Mouse (Mus musculus): ENCODE measurements at regions not wholly inside any gene's neighbourhood (a gene's known extent, or its start where the extent isn't known, plus 50 kb on each side); places are given as distances from the start of the nearest gene placed in this dataset.

- no peak for TF ChIP-seq POLR2A (IDR thresholded peaks at IDR 0.05; ENCODE audit: borderline replicate concordance, low read depth, low read length)
- no peak for TF ChIP-seq CTCF (IDR thresholded peaks at IDR 0.05; ENCODE audit: low read depth, low read length)
These were observed 61.8 kb downstream of the Csl start for GRCm38 (mm10) chr10:99697696-99698095.

Data from bone marrow macrophage, adult 2 months (primary cell).